In the genomic region with DNA sequence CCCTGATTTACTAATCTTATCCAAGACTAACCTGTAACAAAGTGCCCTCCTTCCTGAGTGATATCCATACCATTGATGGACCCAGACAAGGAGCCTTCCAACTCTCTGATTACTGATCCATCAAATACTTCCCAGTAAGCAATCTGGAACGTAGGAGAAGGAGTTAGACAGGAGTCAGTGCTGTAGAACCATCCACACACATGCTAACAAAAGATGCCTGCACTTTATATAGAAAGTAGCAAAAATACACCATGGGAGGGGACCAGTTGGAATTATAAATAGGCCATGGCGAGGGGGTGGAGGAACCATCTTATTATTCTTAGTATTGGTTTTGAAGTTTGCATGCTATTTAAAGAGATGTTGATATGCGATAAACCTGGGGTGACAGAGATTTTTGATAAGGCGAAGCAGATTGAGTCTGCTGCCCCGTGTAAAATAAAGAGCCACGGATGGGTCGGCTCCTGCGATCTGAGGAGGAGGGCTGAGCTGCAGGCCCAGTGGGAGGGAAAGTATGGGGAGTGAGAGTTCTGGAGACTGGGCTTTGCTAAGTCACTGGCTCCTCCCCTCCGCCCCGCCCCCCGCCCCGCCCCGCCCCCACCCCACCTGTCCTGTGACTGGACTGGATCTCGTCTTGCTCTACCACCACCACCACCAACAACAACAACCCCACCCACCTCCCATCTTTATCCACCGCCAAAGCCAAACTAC, we compare ENCODE assay signal across 21 mouse cellular contexts. TPM values are rescaled to one million over a fixed set of nuclear protein-coding genes. Genes with fewer than 3 reads are reported as not detected.
DNase-seq lines count a peak whose midpoint lies in the region; ATAC-seq and TF ChIP-seq lines count a peak whose summit lies in the region.
"Had no signal": no experiment of that assay in that cellular context is flagged by ENCODE, and none has a peak within 500 bp of the region (broad histone marks: within the 10 kb centered on the region; RNA-seq: fewer than 3 reads in every experiment).

No protein-coding gene starts in this region.

- no peak for TF ChIP-seq CTCF in heart, adult 2 months (IDR thresholded peaks at IDR 0.05)
- TF ChIP-seq CTCF in left cerebral cortex, adult 2 months (IDR thresholded peaks at IDR 0.05) = no peak
- TF ChIP-seq CTCF in E14TG2a.4 (conservative IDR thresholded peaks at IDR 0.05; ENCODE audit: low read length) = no peak
- TF ChIP-seq CTCF in midbrain, postnatal 0 days (IDR thresholded peaks at IDR 0.05) = no peak

- H3K36me3 ChIP-seq in heart, embryonic 14.5 days (ENCODE audit: control insufficient read depth, insufficient read depth, low read length) = no peaks in the 10 kb centered on the region
- no peaks in the 10 kb centered on the region for H3K36me3 ChIP-seq in heart, adult 2 months (ENCODE audit: control insufficient read depth, insufficient read depth, low read length)
- no peaks in the 10 kb centered on the region for H3K36me3 ChIP-seq in E14TG2a.4 (ENCODE audit: insufficient read depth, low read length)
- no peaks in the 10 kb centered on the region for H3K36me3 ChIP-seq in midbrain, postnatal 0 days (ENCODE audit: insufficient read depth, low read length)
- H3K36me3 ChIP-seq: embryonic facial prominence, embryonic 13.5 days; heart, embryonic 12.5 days; hindbrain, embryonic 13.5 days; midbrain, embryonic 10.5 days had no signal

- H3K9me3 ChIP-seq in heart, embryonic 14.5 days (ENCODE audit: control insufficient read depth, low read length) = no peaks in the 10 kb centered on the region
- H3K9me3 ChIP-seq in E14TG2a.4 (ENCODE audit: low read length) = no peaks in the 10 kb centered on the region
- H3K9me3 ChIP-seq in midbrain, postnatal 0 days (ENCODE audit: low read length) = no peaks in the 10 kb centered on the region
- H3K9me3 ChIP-seq: embryonic facial prominence, embryonic 13.5 days; heart, embryonic 12.5 days; hindbrain, embryonic 13.5 days; midbrain, embryonic 10.5 days had no signal

- intact Hi-C loops in heart, adult 2 months (cut with DNase I) = no loop called here
- intact Hi-C loops in left cerebral cortex, adult 2 months (cut with DNase I) = loop anchor here (2.0 kb wide), 1 partner anchor 106 kb away; no protein-coding TSS in a partner anchor

- no peaks in the 10 kb centered on the region for H3K27me3 ChIP-seq in heart, embryonic 14.5 days (ENCODE audit: control insufficient read depth, insufficient read depth, low read length)
- no peaks in the 10 kb centered on the region for H3K27me3 ChIP-seq in heart, adult 2 months (ENCODE audit: control insufficient read depth, insufficient read depth, low read length)
- H3K27me3 ChIP-seq in E14TG2a.4 (ENCODE audit: insufficient read depth, low read length) = peaks cover 7% of the 10 kb centered on the region; the same call in 1 of the 2 replicates
- H3K27me3 ChIP-seq in midbrain, postnatal 0 days (ENCODE audit: insufficient read depth, low read length) = no peaks in the 10 kb centered on the region
- H3K27me3 ChIP-seq: heart, embryonic 12.5 days had no signal

- H3K4me1 ChIP-seq in heart, embryonic 14.5 days (ENCODE audit: control insufficient read depth in 2 of 2, insufficient read depth in 2 of 2, low read length in 2 of 2) = no peaks in the 10 kb centered on the region
- no peaks in the 10 kb centered on the region for H3K4me1 ChIP-seq in heart, adult 2 months (ENCODE audit: control insufficient read depth, insufficient read depth, low read length)
- peaks cover 38% of the 10 kb centered on the region for H3K4me1 ChIP-seq in E14TG2a.4 (replicated peaks; ENCODE audit: low read depth, low read length)
- H3K4me1 ChIP-seq in midbrain, postnatal 0 days (ENCODE audit: insufficient read depth, low read length) = no peaks in the 10 kb centered on the region

- ATAC-seq in heart, embryonic 14.5 days (ENCODE audit: insufficient number of reproducible peaks, insufficient read depth, low FRiP score, low read depth) = no peak
- ATAC-seq in midbrain, postnatal 0 days (ENCODE audit: low FRiP score) = no peak
- ATAC-seq: intestine, embryonic 16.5 days had no signal

- H3K9ac ChIP-seq in heart, embryonic 14.5 days (ENCODE audit: low read length) = no peak overlapping the region
- no peak overlapping the region for H3K9ac ChIP-seq in heart, adult 2 months (ENCODE audit: low read depth, low read length)
- H3K9ac ChIP-seq in midbrain, postnatal 0 days (replicated peaks; ENCODE audit: low read length, poor library complexity, severe bottlenecking) = no peak overlapping the region
- H3K9ac ChIP-seq: embryonic facial prominence, embryonic 13.5 days; heart, embryonic 12.5 days; hindbrain, embryonic 13.5 days; lung, embryonic 14.5 days had no signal

- no peak overlapping the region for H3K27ac ChIP-seq in heart, embryonic 14.5 days (replicated peaks in 1 of 2; ENCODE audit: control insufficient read depth in 1 of 2, insufficient read depth in 1 of 2, low read depth in 2 of 2, low read length in 2 of 2)
- no peak overlapping the region for H3K27ac ChIP-seq in heart, adult 2 months
- peak overlapping the region; percentile 5; the same call in 1 of the 2 replicates for H3K27ac ChIP-seq in left cerebral cortex, adult 2 months
- no peak overlapping the region for H3K27ac ChIP-seq in midbrain, postnatal 0 days (ENCODE audit: low read depth, low read length)
- H3K27ac ChIP-seq: embryonic facial prominence, embryonic 13.5 days; hindbrain, embryonic 13.5 days; midbrain, embryonic 10.5 days had no signal

- TF ChIP-seq POLR2A in heart, adult 2 months (IDR thresholded peaks at IDR 0.05; ENCODE audit: insufficient read depth, low read depth, low read length) = no peak

- DNase-seq in heart, adult 2 months = no peak
- no peak for DNase-seq in left cerebral cortex, adult 2 months (ENCODE audit: extremely low spot score in 1 of 2, low spot score in 2 of 2)
- no peak for DNase-seq in left cerebral cortex, adult 11 months (ENCODE audit: low spot score)
- DNase-seq in brain, adult 2 months (ENCODE audit: low read depth, low spot score) = peak; percentile 46
- no peak for DNase-seq in midbrain, postnatal 0 days (ENCODE audit: low spot score)
- no peak for DNase-seq in adrenal gland, postnatal 36 days
- DNase-seq: adrenal gland, postnatal 10 days; cerebellum, adult 2 months; gastrocnemius, postnatal 14 days; lung, embryonic 14.5 days; lung, postnatal 4 days; right cerebral cortex, postnatal 25 days; thymus, postnatal 4 days had no signal

- H3K4me3 ChIP-seq in heart, embryonic 14.5 days (ENCODE audit: control insufficient read depth in 1 of 2, insufficient read depth in 1 of 2, low read depth in 1 of 2, low read length in 2 of 2) = no peak overlapping the region
- H3K4me3 ChIP-seq in heart, adult 2 months = no peak overlapping the region
- no peak overlapping the region for H3K4me3 ChIP-seq in left cerebral cortex, adult 2 months
- H3K4me3 ChIP-seq in E14TG2a.4 (replicated peaks; ENCODE audit: low read length) = 0 out of 2 replicates have a peak overlapping the region, but pooled peaks have one; percentile 29
- no peak overlapping the region for H3K4me3 ChIP-seq in midbrain, postnatal 0 days (ENCODE audit: low read depth, low read length)
- H3K4me3 ChIP-seq: embryonic facial prominence, embryonic 13.5 days; heart, embryonic 12.5 days; hindbrain, embryonic 13.5 days; midbrain, embryonic 10.5 days had no signal

- H3K79me2 ChIP-seq in heart, adult 2 months (replicated peaks; ENCODE audit: control insufficient read depth, insufficient read depth, low read length) = no peaks in the 10 kb centered on the region

- WGBS in heart, embryonic 14.5 days = 10% methylated on average over 15 of the region's 15 CpGs
- 30% methylated on average over 10 of the region's 15 CpGs for WGBS in heart, adult 2 months
- 15% methylated on average over 15 of the region's 15 CpGs for WGBS in midbrain, postnatal 0 days

- no peak for TF ChIP-seq EP300 in heart, adult 2 months (IDR thresholded peaks at IDR 0.05; ENCODE audit: insufficient read depth, low read depth, low read length)

- 0 out of 2 replicates have a peak overlapping the region, but pooled peaks have one; percentile 4 for H3K4me2 ChIP-seq in heart, embryonic 14.5 days (ENCODE audit: low read length)
- no peak overlapping the region for H3K4me2 ChIP-seq in midbrain, postnatal 0 days (ENCODE audit: low read depth, low read length, poor library complexity, severe bottlenecking)
- H3K4me2 ChIP-seq: embryonic facial prominence, embryonic 13.5 days; heart, embryonic 12.5 days; hindbrain, embryonic 13.5 days; lung, embryonic 14.5 days had no signal

RNA-seq across cellular contexts. Expression of a gene that starts 4.5 kb away (rescaled TPM):
- polyA plus RNA-seq in heart, embryonic 14.5 days (2014; fragmentation: Nextera tagmentation; extraction: Ambion mirVana) = 0.93 and 1.2 TPM in 2 replicates
- total RNA-seq in heart, adult 2 months (2021) = 1 to 10 TPM; 1.6 to 1.7 TPM
- polyA plus RNA-seq in heart, adult 2 months (2012; rRNA removed) = 1.1 and 1.4 TPM in 2 replicates
- 1 to 10 TPM; 3.4 to 4.8 TPM for total RNA-seq in left cerebral cortex, adult 2 months (2021)
- total RNA-seq in midbrain, postnatal 0 days (2014; rRNA removed) = 1.8 and 2.6 TPM in 2 replicates
- polyA plus RNA-seq in midbrain, postnatal 0 days (2015; fragmentation: Nextera tagmentation; extraction: Ambion mirVana) = 0.59 and 0.67 TPM in 2 replicates
- total RNA-seq in adrenal gland, postnatal 36 days (2021) = 1 to 10 TPM in 1 of 2 experiments, under 1 TPM in 1; 0.76 to 1.6 TPM
- total RNA-seq: liver, adult 2 months had no signal

RNA-seq across cellular contexts. Expression of a gene that starts 38.9 kb away (rescaled TPM):
- not detected in 2 replicates for polyA plus RNA-seq in heart, embryonic 14.5 days (2014; fragmentation: Nextera tagmentation; extraction: Ambion mirVana)
- total RNA-seq in heart, adult 2 months (2021) = not detected
- 0.12 and 0.64 TPM in 2 replicates for polyA plus RNA-seq in heart, adult 2 months (2012; rRNA removed)
- 1 to 10 TPM; 7.3 to 7.7 TPM for total RNA-seq in left cerebral cortex, adult 2 months (2021)
- total RNA-seq in midbrain, postnatal 0 days (2014; rRNA removed) = 3.8 TPM in 2 replicates
- polyA plus RNA-seq in midbrain, postnatal 0 days (2015; fragmentation: Nextera tagmentation; extraction: Ambion mirVana) = 2.7 and 3.2 TPM in 2 replicates
- total RNA-seq in adrenal gland, postnatal 36 days (2021) = not detected
- total RNA-seq: liver, adult 2 months had no signal
- polyA plus RNA-seq: liver, adult 2 months had no signal

RNA-seq across cellular contexts. Expression of a gene that starts 39.5 kb away (rescaled TPM):
- polyA plus RNA-seq in heart, embryonic 14.5 days (2014; fragmentation: Nextera tagmentation; extraction: Ambion mirVana) = 61.8 and 62.5 TPM in 2 replicates
- total RNA-seq in heart, adult 2 months (2021) = 10 to 100 TPM; 22.6 to 29.1 TPM
- 6.7 and 10.2 TPM in 2 replicates for polyA plus RNA-seq in heart, adult 2 months (2012; rRNA removed)
- 10 to 100 TPM; 36.4 to 42.7 TPM for total RNA-seq in left cerebral cortex, adult 2 months (2021)
- total RNA-seq in midbrain, postnatal 0 days (2014; rRNA removed) = 13.2 and 22.4 TPM in 2 replicates
- 59.0 and 63.6 TPM in 2 replicates for polyA plus RNA-seq in midbrain, postnatal 0 days (2015; fragmentation: Nextera tagmentation; extraction: Ambion mirVana)
- 10 to 100 TPM; 31.4 to 34.7 TPM for total RNA-seq in adrenal gland, postnatal 36 days (2021)
